Mouse (Mus musculus) erythroid progenitor cell, adult 5-6 weeks (primary cell): ENCODE data around the gene Usp29. TPM values are rescaled to one million over a fixed set of nuclear protein-coding genes. Genes with fewer than 3 reads are reported as not detected.
"Not testable (repeated sequence)": the region's sequence is repeated elsewhere in the genome, so short reads cannot be mapped to it uniquely, and the experiment has no call there.

Source experiments
- ATAC-seq: replicated peaks from 2 replicates; pipeline ENCODE4 v1.8.0; 2016; ENCODE audit warnings: moderate number of reproducible peaks, mild to moderate bottlenecking, moderate TSS enrichment, inconsistent platforms; ENCODE audit not compliant: poor library complexity, low FRiP score, severe bottlenecking
- total RNA-seq, 2 experiments: library from RNA; stranded (forward) in 1 of 2; stranded (reverse) in 1 of 2; fragments of 150-400 nt in 1 of 2; fragments of 186-747, 209-891 nt in 1 of 2; gene quantifications; 2 replicates each; pipeline versions ENCODE4 v1.2.3 to v1.2.4; 2015 to 2017; ENCODE audit warnings: low replicate concordance in 2 of 2

Usp29 gene
- total RNA-seq, 2 experiments from 2014 or later, result not detected

DNA sequence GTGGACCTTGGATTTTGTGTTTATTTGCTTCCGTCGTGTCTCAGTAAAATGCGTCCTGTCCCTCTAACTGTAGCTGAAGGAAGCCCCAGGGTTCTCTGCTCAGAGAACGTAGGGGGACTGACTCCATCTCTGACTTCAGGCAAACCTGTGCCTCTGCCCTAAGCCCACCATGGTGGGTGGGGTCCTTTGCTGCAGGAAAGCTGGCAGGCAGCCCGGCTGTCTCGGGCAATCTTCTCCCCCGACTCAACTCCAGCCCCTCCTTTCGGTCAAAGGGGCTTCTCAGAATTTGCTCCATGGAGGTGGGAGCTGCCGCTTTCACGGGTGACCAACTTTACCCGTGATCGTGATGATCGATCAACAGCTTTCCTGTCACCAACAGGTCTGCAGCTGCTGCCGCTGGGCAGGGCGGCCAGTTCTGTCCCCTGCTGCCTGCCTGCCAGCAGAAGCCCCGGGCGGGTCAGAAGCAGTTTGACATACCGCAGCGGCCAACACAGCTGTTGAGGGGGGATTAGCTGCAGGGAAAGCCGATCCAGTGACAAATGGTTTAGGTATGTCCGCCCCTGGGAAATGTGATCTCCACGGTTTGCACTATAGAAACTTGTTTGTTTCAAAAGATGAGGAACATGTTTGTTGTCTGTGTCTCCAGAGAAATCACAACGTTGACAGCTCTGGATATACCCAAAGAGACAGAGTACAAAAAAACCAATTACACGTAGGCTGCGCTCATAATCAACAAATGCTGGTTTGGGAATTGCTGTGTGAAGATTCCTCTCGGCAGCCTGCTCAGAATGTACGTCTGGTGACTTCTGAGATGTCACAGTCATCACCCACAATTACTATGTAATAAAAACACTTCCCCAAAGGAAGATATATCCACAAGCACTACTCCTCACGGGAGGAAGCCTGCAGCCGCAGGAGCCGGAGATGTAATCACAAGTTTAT is 183.3 kb downstream of the Usp29 start:
- no peak for ATAC-seq

DNA sequence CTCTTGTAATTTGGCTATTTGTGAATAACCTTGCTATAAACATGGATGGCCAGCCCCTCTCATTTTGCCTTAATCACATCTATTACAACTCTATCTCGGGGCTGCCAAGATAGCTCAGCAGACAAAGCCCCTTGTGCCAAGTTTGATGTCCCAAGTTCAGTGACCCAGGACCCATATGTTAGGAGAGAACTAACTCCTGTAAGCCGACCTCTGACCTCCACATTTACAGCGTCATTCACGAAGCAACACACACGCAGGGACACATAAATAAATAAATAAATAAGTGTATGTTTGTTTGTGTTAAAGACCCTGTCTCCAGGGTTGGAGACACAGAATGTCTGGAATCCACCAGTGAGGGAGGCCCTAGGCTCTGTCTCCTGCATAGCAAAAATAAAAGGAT is 186.7 kb downstream of the Usp29 start:
- ATAC-seq, result no peak

DNA sequence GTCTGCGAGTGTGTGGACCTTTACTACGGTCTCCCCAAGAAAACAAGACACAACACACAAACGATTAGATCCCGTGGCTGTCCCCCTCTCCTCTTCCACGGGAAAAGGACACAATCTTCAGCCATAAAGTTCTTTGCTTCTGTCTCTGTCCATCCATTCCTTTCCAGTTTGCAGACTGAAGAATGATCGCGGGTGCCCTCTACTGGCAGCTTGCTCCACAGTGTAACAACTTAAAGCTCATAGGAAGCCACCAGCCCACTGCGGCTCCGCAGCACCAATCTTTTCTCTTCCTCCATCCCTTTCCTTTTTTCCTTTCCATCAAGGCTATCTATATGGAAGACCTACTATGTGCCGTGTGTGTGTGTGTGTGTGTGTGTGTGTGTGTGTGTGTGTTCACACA is 187.9 kb downstream of the Usp29 start:
- ATAC-seq, result no peak

DNA sequence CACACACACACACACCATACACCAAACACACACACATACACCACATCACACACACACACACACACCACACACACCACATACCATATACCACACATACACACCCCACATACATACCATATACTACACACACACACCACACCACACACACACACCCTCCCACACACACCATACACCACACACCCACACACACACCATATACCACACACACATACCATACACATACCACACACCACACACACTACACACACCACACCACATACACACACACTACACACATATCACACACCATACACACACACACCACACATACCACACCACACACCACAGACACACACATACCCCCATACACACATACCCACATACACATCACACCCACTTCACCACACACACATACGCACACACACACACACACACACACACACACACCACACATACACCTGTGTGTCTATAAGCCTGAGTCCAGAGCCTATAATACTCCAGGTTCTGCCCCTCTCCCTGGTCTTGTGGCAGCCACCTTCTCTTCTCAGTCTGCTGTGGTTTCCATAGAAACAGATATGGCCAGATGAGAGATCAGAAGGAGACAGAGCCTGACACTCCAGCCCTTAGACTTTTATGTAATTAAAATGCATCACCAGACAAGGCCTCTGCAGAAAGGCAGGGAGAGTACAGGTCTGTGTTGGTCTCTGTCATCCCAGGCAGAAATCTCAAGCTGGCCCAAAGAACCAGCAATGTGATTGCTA is 188.9 kb downstream of the Usp29 start:
- ATAC-seq, result no peak

DNA sequence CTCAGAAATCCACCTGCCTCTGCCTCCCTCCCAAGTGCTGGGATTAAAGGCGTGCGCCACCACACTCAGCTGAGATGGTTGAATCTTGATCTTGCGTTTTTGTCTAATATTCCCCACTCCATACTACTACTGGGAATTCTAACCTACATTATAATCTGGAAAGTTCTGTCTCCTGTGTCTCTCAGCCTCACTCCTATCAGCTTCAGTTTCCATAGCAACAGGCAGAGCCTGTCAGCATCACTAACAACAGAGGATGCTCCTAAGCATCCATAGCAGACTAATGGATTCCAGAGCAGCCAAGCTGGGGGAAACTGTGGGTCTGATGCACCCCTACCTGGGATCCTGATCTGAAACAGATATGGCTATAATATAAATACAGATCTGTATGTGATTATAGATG is 193.1 kb downstream of the Usp29 start:
- no peak for ATAC-seq

DNA sequence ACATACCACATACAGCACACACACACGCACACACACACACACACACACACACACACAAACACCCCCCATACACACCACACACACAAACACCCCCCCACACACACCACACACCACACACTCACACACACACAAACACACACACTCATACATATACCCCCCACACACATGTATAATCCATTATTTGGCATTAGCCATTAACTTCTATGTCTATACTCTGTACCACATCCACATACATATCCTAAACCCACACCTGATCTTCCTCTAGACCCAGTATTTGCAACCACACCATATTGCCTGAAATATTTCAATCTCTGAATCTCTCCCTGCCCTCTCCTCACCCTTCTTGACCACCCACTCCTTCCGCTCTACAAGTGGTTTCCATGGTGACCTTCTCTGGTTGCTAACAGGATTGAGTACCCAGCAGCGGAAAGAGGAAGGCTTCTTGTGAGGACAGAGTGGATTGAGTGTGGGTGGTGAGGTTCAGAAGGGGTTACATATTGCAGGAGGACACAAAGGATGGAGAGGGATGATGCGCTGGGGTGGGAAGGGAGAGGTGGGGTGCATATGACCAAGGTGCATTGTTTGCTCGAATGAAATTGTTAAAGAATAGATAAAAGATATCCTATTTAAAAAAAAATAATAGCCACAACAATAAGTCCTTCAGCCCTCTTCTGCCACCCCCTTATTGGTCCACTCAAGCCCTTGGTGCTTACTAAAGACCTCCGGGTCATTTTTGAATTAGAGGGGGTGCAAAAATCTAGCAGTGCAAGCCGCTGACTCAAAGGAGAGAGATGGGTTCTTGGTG is 195.8 kb downstream of the Usp29 start:
- no peak for ATAC-seq

DNA sequence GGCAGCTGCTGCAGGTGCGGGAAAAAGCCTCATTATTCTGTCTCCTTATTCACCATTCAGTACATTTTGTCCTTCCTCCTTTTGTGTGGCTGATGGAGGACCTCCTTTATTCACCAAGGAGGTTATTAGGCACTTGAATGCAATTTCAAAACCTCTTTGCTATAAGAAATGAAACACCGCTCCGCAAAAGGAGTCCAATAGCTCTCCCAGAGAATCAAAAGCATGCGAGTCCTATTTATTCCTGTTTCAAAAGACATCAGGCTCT is 196.3 kb downstream of the Usp29 start:
- ATAC-seq, result no peak

DNA sequence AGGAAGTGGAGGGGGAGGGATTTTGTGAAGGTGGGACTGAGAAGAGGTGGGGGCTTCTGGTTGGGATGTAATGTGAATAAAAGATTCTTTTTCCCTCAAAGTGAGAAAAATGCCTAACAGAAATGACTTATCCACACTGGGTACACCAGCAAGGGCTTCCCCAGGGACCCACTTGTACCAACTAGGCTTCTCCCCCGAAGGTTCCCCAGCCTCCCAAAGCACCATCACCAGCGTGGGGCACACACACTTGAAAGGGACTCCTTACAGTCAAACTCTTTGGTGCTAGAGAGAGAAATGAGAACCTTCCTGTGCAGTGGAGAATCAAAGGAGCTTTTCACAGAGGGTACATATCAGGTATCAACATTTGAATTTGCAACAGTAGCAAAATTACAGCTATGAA is 198.9 kb downstream of the Usp29 start:
- no peak for ATAC-seq

DNA sequence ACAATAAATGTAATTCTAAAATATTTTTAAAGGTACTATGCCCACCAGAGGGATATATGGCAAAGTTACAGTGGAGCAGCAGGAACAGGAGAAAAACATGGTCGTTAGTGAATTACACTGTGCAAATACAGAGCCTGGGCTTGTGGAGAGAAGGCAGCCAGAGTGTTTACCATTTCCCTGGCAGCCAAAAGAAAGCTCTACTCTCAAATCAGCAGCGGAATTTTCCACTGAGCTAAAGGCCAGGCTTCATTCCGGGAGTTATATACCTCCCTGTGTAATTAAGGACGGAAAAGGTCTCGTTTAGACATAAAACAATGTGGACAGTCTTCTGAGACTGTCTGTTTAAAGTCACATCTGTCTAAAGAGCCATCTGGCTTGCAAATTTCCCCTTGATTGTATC is 204.4 kb downstream of the Usp29 start:
- ATAC-seq, result no peak

DNA sequence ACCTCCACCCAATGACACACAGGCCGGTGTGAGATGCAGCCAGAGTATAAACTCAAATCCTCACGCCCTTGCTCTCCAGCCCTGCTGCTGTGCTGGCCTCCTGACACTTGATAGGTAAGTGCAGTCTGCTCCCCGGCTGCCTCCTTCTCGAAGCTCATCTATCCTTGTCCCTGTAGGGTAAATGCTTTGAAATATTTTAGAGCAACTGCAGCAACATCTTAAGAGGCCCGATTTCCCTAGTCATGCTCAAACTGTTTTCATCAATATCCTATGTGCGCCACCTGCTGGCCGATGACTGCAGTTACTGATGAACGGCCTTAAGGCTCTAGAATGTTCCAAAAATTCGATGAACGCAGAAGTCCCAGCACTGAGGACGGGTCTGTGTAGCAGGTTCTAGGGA is 206.7 kb downstream of the Usp29 start:
- no peak for ATAC-seq

DNA sequence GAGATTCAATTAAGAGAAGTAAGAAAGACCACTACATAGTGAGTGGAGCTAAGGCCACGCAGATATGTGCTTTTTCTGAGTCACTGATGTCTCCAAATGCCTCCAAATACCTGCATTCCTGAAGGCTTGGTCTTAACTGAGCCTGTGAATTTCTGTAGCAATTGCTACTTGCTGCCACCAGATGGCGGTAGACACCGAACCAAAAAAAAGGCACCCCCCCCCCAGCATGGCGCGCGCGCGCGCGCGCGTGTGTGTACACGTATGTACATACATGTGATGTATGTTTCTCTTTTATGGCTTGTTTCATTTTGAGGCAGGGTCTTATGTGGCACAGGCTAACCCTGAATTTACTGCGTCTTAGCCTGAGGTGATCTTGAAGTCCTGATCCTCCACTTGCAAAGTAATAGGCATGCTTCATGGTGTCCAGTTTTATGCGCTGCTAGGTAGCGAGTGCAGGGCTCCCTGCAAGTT is 210.4 kb downstream of the Usp29 start:
- no peak for ATAC-seq

DNA sequence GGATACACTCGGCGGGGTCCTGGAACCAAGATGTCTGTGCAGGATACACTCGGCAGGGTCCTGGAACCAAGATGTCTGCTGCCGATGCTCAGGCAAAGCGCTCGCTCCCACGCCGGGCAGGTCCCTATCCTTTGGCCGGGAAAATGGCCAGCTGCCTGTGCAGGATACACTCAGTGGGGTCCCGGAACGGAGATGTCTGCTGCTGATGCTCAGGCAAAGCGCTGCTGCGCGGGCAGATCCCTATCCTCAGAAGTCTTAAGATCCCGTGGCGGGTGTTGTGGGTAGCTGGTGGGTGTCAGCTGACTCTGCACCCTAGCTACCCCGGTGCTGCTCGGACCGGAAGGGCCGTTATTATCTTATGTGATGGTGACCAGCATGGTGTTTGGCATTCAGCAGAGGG is 217.7 kb downstream of the Usp29 start:
- ATAC-seq, result not testable (repeated sequence)

DNA sequence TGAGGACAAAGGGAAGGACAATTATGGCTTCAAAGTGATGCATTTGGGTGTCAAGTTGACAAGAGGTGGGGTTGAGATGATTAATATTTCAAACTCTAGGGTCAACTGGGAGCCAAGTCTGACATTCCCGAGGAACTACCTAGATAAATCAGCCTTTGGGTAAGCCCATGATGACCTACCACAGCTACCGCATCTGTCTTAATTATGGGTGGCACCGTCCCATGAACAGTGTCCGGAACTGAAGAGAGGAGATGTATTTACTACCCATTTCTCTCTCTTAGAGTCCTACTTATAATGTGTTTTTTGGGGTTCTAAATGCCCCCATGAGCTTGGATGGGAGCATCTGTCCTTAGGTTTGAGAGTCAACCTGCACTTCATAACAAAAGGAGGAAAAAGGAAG is 226.2 kb downstream of the Usp29 start:
- ATAC-seq, result no peak

DNA sequence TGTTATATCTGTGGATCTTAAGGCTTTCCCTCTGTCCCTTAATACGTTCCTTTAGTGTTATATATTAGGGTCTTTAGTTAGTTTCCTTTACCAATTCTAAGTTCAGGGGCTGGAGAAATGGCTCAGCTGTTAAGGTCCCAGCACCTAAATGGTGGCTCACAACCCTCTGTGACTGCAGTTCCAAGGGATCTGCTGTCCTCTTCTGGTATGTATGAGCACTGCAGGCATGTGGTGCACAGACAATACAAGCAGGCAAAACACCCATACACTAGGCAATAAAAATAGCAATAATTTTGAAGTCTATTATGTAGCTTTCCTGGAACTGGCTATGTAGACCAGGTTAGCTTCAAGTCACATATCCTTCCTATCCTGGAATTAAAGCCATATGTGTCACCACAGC is 228.2 kb downstream of the Usp29 start:
- no peak for ATAC-seq

DNA sequence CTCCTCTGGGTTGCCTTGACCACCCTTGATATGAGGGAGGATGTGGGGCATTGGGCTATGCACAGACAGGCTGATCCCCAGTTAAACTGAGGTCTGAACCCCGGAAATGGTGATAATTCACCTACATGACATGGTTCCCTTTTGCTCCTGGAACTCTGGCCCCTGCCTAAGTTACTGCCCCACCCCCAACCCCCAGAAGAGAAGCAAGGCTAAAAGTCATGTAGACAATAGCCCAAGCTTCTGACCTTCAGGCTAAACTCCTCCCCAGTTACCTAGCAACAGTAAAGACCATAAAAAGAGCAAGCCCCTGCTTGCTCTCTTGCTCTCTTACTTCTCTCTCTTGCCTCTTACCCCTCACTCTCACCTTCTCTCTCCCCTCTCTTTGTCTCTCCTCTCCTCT is 243.2 kb downstream of the Usp29 start:
- no peak for ATAC-seq

DNA sequence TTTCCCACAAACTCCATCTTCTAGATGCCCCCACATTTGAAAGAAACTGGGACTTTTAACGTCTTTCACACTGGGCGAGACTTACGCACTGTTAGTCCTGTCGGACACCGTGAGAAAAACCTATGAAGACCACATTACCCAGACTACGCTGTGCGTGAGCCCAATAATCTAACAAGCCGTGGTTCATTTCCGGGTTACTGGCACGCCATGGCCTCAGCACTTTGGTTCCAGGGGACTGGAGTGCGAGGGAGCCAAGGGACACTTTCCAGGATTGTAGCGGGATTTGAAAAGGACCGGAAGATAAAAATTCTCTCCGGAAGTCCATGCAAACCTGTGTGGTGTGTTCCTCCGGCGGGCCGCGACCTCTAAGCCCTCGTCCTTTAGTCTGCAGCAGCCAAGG is 246.5 kb downstream of the Usp29 start:
- ATAC-seq, result no peak

DNA sequence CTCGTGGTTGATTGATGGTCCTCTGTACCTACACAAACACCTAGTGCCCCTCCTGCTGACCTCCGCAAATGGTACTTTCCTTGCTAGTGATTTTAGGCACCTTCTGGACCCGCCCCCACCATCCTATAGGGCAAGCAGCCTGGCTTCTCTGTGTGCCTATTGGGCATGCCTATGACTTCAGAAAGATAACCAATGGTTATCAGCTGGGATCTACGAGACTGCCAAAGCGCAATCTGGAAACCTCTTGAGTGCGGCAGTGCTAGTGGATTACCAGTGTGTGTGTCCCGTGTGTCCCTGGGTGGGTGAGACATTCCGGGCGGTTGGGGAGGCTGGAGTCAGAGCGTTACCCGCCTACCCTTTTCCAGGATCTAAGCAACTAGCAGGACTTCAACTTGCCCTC is 264.9 kb downstream of the Usp29 start, which contains the start of gene Aurkc:
TSS of gene Aurkc (plus strand) at position 50 of the 400 bp plus-strand sequence.
- ATAC-seq, result not testable (repeated sequence)

DNA sequence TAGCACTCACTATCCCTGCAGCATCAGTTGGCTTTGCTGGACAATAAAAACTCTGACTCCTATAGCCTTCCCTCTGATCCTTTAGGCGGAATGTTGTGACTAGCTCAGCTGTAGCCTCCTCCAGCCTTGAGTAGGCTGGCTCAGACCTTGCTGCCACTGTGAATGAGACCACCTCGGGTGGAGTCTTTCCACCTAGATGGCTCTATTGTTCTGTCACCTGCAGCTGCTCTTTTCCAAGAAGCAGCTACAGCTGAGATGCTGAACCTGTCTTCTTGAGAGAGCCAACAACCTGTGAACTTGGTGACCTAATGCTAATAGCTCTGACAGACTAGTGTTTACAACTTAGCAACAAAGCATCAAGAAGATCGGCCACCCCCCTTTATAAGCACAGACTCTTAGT is 268.5 kb downstream of the Usp29 start:
- ATAC-seq, result not testable (repeated sequence)

DNA sequence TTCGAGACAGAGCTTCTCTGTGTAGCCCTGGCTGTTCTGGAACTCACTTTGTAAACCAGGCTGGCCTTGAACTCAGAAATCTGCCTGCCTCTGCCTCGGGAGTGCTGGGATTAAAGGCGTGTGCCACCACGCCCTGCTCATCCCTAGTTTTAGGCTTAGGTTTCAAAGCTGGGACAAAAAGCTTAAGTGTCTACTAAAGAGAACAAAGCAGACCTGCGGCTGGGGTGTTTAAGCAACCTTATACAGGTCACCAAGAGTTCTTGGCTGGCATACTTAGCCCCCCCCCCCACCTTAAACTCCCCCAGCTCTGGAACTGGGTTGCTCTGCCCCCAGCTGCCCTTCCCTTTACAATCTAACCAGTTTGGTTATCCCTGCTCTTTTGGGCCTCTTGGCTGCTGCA is 275.1 kb downstream of the Usp29 start:
- ATAC-seq, result not testable (repeated sequence)
